Mouse (Mus musculus): ENCODE measurements at regions not wholly inside any gene's neighbourhood (a gene's known extent, or its start where the extent isn't known, plus 50 kb on each side); places are given as distances from the start of the nearest gene placed in this dataset.

DNA sequence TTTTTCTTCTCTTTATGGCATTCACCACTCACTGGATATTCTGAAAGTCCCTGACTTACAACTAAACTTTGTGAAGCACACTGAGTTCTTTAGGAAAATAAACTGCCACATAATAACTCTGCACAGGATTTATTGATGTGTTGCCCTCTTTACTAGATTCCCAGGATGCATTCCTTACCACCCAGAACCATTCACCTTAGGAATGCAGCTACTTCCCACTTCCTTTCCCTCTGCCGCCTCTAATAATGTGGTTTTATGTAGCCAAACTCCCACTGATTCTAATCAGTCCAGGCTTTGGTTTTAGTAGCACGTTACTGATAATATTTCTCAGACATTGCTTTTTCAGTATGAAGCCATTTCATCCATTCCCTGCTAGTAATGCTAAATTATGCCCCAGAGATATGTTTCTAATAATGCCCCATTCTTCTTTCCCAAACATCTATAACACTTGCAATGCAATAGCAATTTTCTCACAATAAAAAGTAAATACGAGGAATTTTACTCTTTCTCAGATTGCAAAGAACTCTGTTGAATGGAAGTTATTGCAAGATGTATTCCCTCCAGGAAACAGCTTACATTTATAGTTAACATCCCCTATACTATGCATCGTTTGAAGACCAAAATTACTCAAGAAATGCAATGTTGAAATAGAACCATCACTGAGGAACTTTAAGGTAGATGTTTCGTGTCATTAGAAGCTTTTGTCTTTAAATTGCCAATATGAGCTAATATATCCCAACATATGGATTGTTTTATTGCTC is 145.2 kb upstream of the Zpld1 start:
- no peak overlapping the region for H3K27ac ChIP-seq (ENCODE audit: insufficient read depth, low read length)
- TF ChIP-seq CTCF (IDR thresholded peaks at IDR 0.05; ENCODE audit: borderline replicate concordance, insufficient read depth, low read length): no peak
- no peak for TF ChIP-seq POLR2A (IDR thresholded peaks at IDR 0.05; ENCODE audit: low read depth, low read length)
- H3K4me1 ChIP-seq (ENCODE audit: control insufficient read depth, insufficient read depth, low read length): 0 out of 2 replicates have a peak, but pooled peaks cover 2% of the 10 kb centered on the region

DNA sequence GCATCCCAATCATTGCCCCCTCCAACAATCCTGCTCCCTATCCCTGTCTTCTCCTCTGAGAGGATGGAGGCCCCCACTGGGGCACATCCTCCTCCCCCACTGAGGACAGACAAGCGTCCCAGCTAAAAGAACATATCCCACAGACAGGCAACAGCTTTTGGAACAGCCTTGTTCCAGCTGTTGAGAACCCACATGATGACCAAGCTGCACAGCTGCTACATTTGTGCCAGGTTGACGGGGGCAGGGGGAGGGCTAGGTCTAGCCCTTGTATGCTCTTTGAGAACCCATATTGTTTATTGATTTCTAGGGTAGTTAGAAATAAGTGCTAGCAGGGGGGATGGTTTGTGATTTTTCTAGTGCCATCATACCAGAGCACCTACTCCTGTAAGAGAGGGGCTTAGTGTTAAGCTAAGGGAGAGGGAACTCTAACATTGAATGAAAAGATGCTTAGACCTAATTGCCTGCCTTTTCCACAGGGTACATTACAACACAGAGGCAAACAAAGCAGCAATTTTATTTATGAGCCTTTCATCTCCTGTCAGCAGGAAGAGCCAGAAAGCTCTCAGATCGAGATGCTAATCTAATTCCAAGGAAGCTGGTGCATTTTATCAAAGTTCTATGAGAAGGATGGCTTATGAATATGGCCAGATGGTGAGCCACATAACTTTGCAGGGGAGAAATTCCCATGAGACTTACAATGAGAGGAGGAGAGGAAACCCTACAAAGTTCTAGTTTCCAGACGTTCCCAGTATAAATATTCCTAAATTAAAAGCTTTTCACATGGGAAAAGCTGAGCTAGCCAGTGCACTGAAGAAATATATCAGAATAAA is 137.6 kb upstream of the Zpld1 start:
- no peak overlapping the region for H3K27ac ChIP-seq (ENCODE audit: insufficient read depth, low read length)

More for the DNA sequence above, 145.2 kb upstream of the Zpld1 start:
- H3K4me3 ChIP-seq (ENCODE audit: insufficient read depth, low read length): no peak overlapping the region

DNA sequence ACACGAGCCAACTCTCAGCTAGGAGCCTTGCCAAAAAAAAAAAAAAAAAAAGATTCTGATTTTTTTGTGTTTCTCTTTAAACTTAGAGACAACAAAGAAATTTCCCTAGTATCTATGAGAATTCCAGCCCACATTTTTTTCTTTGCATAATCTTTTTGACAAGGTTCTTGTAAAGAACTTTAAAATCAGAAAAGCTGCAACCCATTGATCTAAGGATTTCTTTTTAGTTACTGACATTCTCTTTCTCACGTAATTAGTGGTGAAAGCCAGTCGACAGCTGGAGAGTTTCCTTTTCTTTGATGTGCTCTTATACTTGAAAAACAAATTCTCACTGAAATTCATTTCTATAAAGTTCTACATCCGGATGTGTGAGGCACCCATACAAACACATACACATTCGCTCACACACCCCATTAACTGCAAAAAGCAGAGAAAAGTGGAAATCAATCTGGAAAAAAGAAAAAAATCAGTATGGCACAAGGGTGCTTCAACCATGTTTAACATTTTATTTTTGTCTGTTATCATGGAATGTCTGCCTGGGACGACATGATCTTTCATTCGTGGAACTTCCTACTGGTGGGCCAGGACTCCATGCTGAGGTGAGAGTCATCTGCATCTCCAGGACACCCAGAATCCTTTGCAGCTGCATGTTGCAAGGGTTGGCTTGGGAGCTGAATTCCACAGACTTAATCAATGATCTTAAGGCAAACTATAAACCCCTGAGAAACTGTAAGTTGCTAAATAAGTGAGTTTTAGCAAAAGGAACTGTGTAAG is 124.0 kb upstream of the Zpld1 start:
- TF ChIP-seq POLR2A (IDR thresholded peaks at IDR 0.05; ENCODE audit: low read depth, low read length) (no peak), CTCF (IDR thresholded peaks at IDR 0.05; ENCODE audit: borderline replicate concordance, insufficient read depth, low read length) (no peak)
- Histone ChIP-seq H3K4me3 (ENCODE audit: insufficient read depth, low read length) (no peak overlapping the region), H3K4me1 (ENCODE audit: control insufficient read depth, insufficient read depth, low read length) (no peaks in the 10 kb centered on the region), H3K27ac (ENCODE audit: insufficient read depth, low read length) (no peak overlapping the region)

More for the DNA sequence above, 137.6 kb upstream of the Zpld1 start:
- H3K4me1 ChIP-seq (ENCODE audit: control insufficient read depth, insufficient read depth, low read length): no peaks in the 10 kb centered on the region
- no peak overlapping the region for H3K4me3 ChIP-seq (ENCODE audit: insufficient read depth, low read length)
- TF ChIP-seq POLR2A (IDR thresholded peaks at IDR 0.05; ENCODE audit: low read depth, low read length) (no peak), CTCF (IDR thresholded peaks at IDR 0.05; ENCODE audit: borderline replicate concordance, insufficient read depth, low read length) (no peak)

DNA sequence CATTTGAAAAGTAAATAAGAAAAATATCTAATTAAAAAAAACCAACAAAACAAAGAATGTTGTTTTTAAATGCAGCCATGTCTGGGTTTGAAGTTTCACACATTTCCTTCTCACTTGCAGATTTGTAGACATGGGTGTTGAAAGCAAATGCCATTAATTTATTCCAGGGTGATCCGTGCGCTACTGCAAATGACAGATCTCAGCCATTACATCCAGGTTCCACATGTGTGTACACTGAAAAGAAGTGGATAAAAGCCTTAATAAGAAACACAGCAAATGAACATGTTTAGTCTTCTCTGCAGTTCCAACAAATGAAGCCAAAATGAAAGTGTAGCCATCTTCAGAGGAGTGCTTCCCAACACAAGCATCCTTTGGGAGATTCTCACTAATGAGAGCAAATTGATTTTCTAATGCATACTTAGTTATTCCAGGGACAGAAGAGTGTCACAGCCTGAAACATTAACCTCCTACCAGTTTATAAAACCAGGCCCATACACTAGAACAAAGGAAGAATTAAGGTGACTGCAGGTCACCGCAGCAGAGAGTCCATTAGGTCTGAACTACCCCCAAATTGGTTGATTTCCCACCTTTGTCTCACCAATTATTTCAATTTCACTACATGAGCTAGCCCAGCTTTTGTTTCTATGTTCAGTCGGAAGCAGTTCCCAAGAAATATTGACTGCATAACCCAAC is 123.2 kb upstream of the Zpld1 start:
- Histone ChIP-seq H3K4me3 (ENCODE audit: insufficient read depth, low read length) (no peak overlapping the region), H3K27ac (ENCODE audit: insufficient read depth, low read length) (no peak overlapping the region), H3K4me1 (ENCODE audit: control insufficient read depth, insufficient read depth, low read length) (no peaks in the 10 kb centered on the region)
- TF ChIP-seq POLR2A (IDR thresholded peaks at IDR 0.05; ENCODE audit: low read depth, low read length) (no peak), CTCF (IDR thresholded peaks at IDR 0.05; ENCODE audit: borderline replicate concordance, insufficient read depth, low read length) (no peak)

DNA sequence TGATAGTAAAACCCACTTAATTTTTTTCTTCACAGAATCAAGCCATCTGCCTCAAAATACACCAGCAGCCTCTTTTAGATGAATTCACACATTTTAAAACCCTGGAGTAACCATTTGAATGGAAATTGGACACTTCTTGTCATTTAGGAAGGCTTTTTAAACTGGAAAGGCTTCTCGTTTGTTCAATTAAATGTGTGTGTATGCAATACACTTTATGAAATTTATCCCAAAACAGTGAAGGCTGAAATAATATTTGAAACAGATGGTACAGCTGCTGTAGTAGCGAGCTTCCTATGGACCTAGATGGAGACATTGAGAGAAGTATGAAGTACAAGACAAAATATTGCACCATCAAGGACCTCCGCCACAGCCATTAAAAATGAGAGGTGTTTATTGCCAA is 121.1 kb upstream of the Zpld1 start:
- H3K4me3 ChIP-seq (ENCODE audit: insufficient read depth, low read length): no peak overlapping the region
- H3K27ac ChIP-seq (ENCODE audit: insufficient read depth, low read length): no peak overlapping the region
- no peaks in the 10 kb centered on the region for H3K4me1 ChIP-seq (ENCODE audit: control insufficient read depth, insufficient read depth, low read length)
- TF ChIP-seq POLR2A (IDR thresholded peaks at IDR 0.05; ENCODE audit: low read depth, low read length): no peak
- no peak for TF ChIP-seq CTCF (IDR thresholded peaks at IDR 0.05; ENCODE audit: borderline replicate concordance, insufficient read depth, low read length)

DNA sequence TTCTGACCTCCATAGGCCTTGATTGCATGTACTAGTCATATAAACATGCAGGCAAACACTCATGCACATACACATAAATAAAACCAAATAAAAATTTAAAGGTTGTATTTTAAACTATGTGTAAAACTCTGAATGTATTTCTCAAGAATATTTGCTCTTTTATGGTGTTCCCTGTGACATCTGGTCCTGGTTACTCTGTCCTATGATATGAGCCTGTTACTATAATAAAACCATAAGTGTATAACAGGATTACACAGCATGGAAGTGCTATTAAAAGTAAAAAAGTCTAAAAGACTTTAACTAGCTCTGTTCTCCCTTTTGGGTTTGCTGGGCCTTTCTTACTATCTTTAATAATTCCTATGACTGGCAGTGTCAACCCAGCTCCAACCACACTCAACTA is 103.0 kb upstream of the Zpld1 start:
- H3K27ac ChIP-seq (ENCODE audit: insufficient read depth, low read length): no peak overlapping the region
- TF ChIP-seq CTCF (IDR thresholded peaks at IDR 0.05; ENCODE audit: borderline replicate concordance, insufficient read depth, low read length) (no peak), POLR2A (IDR thresholded peaks at IDR 0.05; ENCODE audit: low read depth, low read length) (no peak)
- H3K4me1 ChIP-seq (ENCODE audit: control insufficient read depth, insufficient read depth, low read length): no peaks in the 10 kb centered on the region
- no peak overlapping the region for H3K4me3 ChIP-seq (ENCODE audit: insufficient read depth, low read length)

DNA sequence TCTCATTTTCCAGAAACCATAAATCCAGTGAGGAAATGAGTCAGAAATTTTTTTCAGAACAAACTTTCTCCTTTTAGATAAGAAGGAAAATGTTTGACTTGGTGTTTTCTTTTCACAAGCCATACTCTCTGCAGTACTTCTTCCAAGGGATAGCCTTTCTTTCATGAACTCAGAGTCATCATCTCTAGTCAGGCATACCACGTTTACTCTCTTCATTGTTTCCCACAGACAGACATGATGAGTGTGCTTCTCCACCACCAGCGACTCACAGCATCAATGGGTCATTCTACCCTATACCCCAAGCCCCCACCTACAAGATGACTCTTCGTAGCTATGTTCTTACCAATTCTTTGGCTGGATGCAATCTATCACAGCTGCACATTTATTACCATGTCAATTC is 97.1 kb upstream of the Zpld1 start:
- no peak overlapping the region for H3K4me3 ChIP-seq (ENCODE audit: insufficient read depth, low read length)
- H3K4me1 ChIP-seq (ENCODE audit: control insufficient read depth, insufficient read depth, low read length): no peaks in the 10 kb centered on the region; the same call in 1 of the 2 replicates
- peak overlapping the region; percentile 76 for H3K27ac ChIP-seq (ENCODE audit: insufficient read depth, low read length)
- TF ChIP-seq POLR2A (IDR thresholded peaks at IDR 0.05; ENCODE audit: low read depth, low read length): no peak

DNA sequence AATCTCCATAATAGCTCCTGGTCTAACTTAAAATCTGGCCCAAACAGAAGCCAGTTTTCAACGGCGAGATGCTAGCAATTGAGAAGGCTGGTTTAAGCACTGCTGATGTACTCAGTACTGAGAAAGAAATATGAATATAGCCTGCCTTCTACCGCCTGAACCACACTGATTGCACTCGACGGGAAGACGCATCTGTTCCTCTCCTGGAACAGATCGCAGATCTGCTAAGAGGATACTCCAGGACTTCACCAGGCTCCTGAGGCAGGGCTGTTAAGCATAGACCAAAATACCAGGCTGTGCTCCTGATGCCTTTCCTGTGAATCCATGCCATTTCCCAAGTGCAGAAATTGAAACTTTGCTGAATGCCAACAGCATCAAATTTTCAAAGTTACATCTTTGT is 92.6 kb upstream of the Zpld1 start:
- Histone ChIP-seq H3K4me3 (ENCODE audit: insufficient read depth, low read length) (no peak overlapping the region), H3K4me1 (ENCODE audit: control insufficient read depth, insufficient read depth, low read length) (no peaks in the 10 kb centered on the region; the same call in 1 of the 2 replicates), H3K27ac (ENCODE audit: insufficient read depth, low read length) (no peak overlapping the region)
- TF ChIP-seq POLR2A (IDR thresholded peaks at IDR 0.05; ENCODE audit: low read depth, low read length) (no peak), CTCF (IDR thresholded peaks at IDR 0.05; ENCODE audit: borderline replicate concordance, insufficient read depth, low read length) (no peak)

DNA sequence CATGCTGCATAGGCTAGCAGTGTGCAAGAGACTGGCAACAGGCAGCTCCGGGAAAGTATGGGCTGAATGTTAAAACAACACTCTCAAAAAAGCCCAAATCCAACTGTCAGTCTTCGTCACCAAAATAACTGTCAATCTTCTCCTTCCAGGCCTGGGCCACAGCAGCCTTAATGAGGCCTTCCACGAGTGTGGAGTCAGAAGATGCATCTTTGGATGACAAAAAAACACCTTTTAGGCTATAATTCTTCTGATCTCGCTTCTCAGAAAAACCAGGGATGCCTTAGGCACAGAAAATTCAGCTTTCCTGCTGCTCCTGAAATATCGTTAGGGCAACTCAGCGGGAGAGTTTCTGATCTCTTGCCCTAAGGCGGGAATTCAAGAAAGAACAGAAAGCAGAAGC is 82.2 kb upstream of the Zpld1 start:
- Histone ChIP-seq H3K27ac (ENCODE audit: insufficient read depth, low read length) (no peak overlapping the region), H3K4me3 (ENCODE audit: insufficient read depth, low read length) (no peak overlapping the region), H3K4me1 (ENCODE audit: control insufficient read depth, insufficient read depth, low read length) (no peaks in the 10 kb centered on the region)
- no peak for TF ChIP-seq CTCF (IDR thresholded peaks at IDR 0.05; ENCODE audit: borderline replicate concordance, insufficient read depth, low read length)
- TF ChIP-seq POLR2A (IDR thresholded peaks at IDR 0.05; ENCODE audit: low read depth, low read length): no peak
